Mouse (Mus musculus): ENCODE measurements around the gene Zbtb9. TPM values are rescaled to one million over a fixed set of nuclear protein-coding genes. Genes with fewer than 3 reads are reported as not detected.
"Not testable (repeated sequence)": the region's sequence is repeated elsewhere in the genome, so short reads cannot be mapped to it uniquely, and the experiment has no call there.

Zbtb9 gene
- polyA plus RNA-seq, 1 experiment from 2014 or later = 17.8 TPM

GRCm38 (mm10) chr17:26961572-26962240, 11.3 kb upstream of the Zbtb9 start:
- no peak overlapping the region for H3K4me3 ChIP-seq
- ATAC-seq (ENCODE audit: low read depth) = no peak
- H3K36me3 ChIP-seq = peaks cover 97% of the 10 kb centered on the region
- no peaks in the 10 kb centered on the region for H3K4me1 ChIP-seq (replicated peaks)
- no peak overlapping the region for H3K27ac ChIP-seq (replicated peaks)
- no peaks in the 10 kb centered on the region for H3K9me3 ChIP-seq
- H3K9ac ChIP-seq = no peak overlapping the region
- no peaks in the 10 kb centered on the region for H3K27me3 ChIP-seq
- no peak overlapping the region for H3K4me2 ChIP-seq
- WGBS = 87% methylated on average over 21 of the region's 21 CpGs

GRCm38 (mm10) chr17:26966993-26967392, 6.0 kb upstream of the Zbtb9 start:
- H3K9ac ChIP-seq = no peak overlapping the region
- no peaks in the 10 kb centered on the region for H3K27me3 ChIP-seq
- ATAC-seq (ENCODE audit: low read depth) = no peak
- no peaks in the 10 kb centered on the region for H3K9me3 ChIP-seq
- 89% methylated on average over 11 of the region's 11 CpGs for WGBS
- no peak overlapping the region for H3K27ac ChIP-seq (replicated peaks)
- H3K36me3 ChIP-seq = peaks cover 83% of the 10 kb centered on the region
- no peak overlapping the region for H3K4me3 ChIP-seq
- no peak overlapping the region for H3K4me2 ChIP-seq
- peaks cover 10% of the 10 kb centered on the region for H3K4me1 ChIP-seq (replicated peaks)

GRCm38 (mm10) chr17:26967477-26967876, 5.5 kb upstream of the Zbtb9 start:
- ATAC-seq (ENCODE audit: low read depth) = no peak
- no peaks in the 10 kb centered on the region for H3K27me3 ChIP-seq
- H3K9ac ChIP-seq = no peak overlapping the region
- H3K36me3 ChIP-seq = peaks cover 78% of the 10 kb centered on the region
- H3K4me3 ChIP-seq = no peak overlapping the region
- H3K9me3 ChIP-seq = no peaks in the 10 kb centered on the region
- no peak overlapping the region for H3K27ac ChIP-seq (replicated peaks)
- 90% methylated on average over 6 of the region's 6 CpGs for WGBS
- H3K4me2 ChIP-seq = no peak overlapping the region
- peaks cover 15% of the 10 kb centered on the region for H3K4me1 ChIP-seq (replicated peaks)

GRCm38 (mm10) chr17:26968200-26968611, 4.8 kb upstream of the Zbtb9 start:
- Histone ChIP-seq H3K9ac (no peak overlapping the region), H3K4me1 (replicated peaks) (peaks cover 15% of the 10 kb centered on the region), H3K36me3 (peaks cover 71% of the 10 kb centered on the region), H3K27ac (replicated peaks) (no peak overlapping the region), H3K4me2 (no peak overlapping the region), H3K4me3 (no peak overlapping the region), H3K27me3 (no peaks in the 10 kb centered on the region), H3K9me3 (no peaks in the 10 kb centered on the region)
- no peak for ATAC-seq (ENCODE audit: low read depth)
- WGBS = 74% methylated on average over 6 of the region's 6 CpGs

- ATAC-seq (ENCODE audit: low read depth) = no peak
- Histone ChIP-seq H3K4me1 (replicated peaks) (peaks cover 24% of the 10 kb centered on the region), H3K4me3 (no peak overlapping the region), H3K4me2 (no peak overlapping the region), H3K27me3 (no peaks in the 10 kb centered on the region), H3K9me3 (no peaks in the 10 kb centered on the region), H3K27ac (replicated peaks) (no peak overlapping the region), H3K9ac (no peak overlapping the region), H3K36me3 (peaks cover 63% of the 10 kb centered on the region)
- WGBS = 90% methylated on average over 6 of the region's 6 CpGs
Observed at GRCm38 (mm10) chr17:26969257-26969656, 3.7 kb upstream of the Zbtb9 start.

- no peak overlapping the region for H3K4me2 ChIP-seq
- H3K9me3 ChIP-seq = no peaks in the 10 kb centered on the region
- no peak for ATAC-seq (ENCODE audit: low read depth)
- 63% methylated on average over 12 of the region's 12 CpGs for WGBS
- no peak overlapping the region for H3K9ac ChIP-seq
- peaks cover 63% of the 10 kb centered on the region for H3K36me3 ChIP-seq
- H3K27me3 ChIP-seq = no peaks in the 10 kb centered on the region
- no peak overlapping the region for H3K4me3 ChIP-seq
- H3K27ac ChIP-seq (replicated peaks) = no peak overlapping the region
- peaks cover 34% of the 10 kb centered on the region for H3K4me1 ChIP-seq (replicated peaks)
Observed at GRCm38 (mm10) chr17:26970221-26970620, 2.7 kb upstream of the Zbtb9 start.

- Histone ChIP-seq H3K27ac (replicated peaks) (no peak overlapping the region), H3K9me3 (no peaks in the 10 kb centered on the region), H3K4me3 (peak overlapping the region; percentile 81), H3K36me3 (peaks cover 63% of the 10 kb centered on the region), H3K9ac (peak overlapping the region; percentile 83; the same call in 1 of the 2 replicates), H3K4me1 (replicated peaks) (peaks cover 45% of the 10 kb centered on the region), H3K27me3 (no peaks in the 10 kb centered on the region), H3K4me2 (peak overlapping the region; percentile 81)
- ATAC-seq (ENCODE audit: low read depth) = no peak
- 64% methylated on average over 8 of the region's 8 CpGs for WGBS
Observed at GRCm38 (mm10) chr17:26971247-26971905, 1.6 kb upstream of the Zbtb9 start.

GRCm38 (mm10) chr17:26972107-26972506, 860 bp upstream of the Zbtb9 start:
- Histone ChIP-seq H3K9me3 (no peaks in the 10 kb centered on the region), H3K4me2 (peak overlapping the region; percentile 81), H3K4me1 (replicated peaks) (peaks cover 53% of the 10 kb centered on the region), H3K27me3 (no peaks in the 10 kb centered on the region), H3K4me3 (peak overlapping the region; percentile 81), H3K36me3 (peaks cover 63% of the 10 kb centered on the region), H3K9ac (peak overlapping the region; percentile 83), H3K27ac (replicated peaks) (peak overlapping the region; percentile 85)
- WGBS = 7% methylated on average over 3 of the region's 3 CpGs
- ATAC-seq (ENCODE audit: low read depth) = no peak

- ATAC-seq (ENCODE audit: low read depth) = no peak
- peaks cover 62% of the 10 kb centered on the region for H3K36me3 ChIP-seq
- H3K4me1 ChIP-seq (replicated peaks) = peaks cover 54% of the 10 kb centered on the region
- H3K9ac ChIP-seq = peak overlapping the region; percentile 77; the same call in 1 of the 2 replicates
- no peak overlapping the region for H3K27ac ChIP-seq (replicated peaks)
- H3K4me3 ChIP-seq = peak overlapping the region; percentile 81; the same call in 1 of the 2 replicates
- H3K4me2 ChIP-seq = peak overlapping the region; percentile 83
- no peaks in the 10 kb centered on the region for H3K27me3 ChIP-seq
- no peaks in the 10 kb centered on the region for H3K9me3 ChIP-seq
- 94% methylated on average over 15 of the region's 15 CpGs for WGBS
Observed at GRCm38 (mm10) chr17:26974547-26974946, 1.6 kb downstream of the Zbtb9 start.

- H3K9me3 ChIP-seq = no peaks in the 10 kb centered on the region
- H3K36me3 ChIP-seq = peaks cover 66% of the 10 kb centered on the region
- no peak overlapping the region for H3K9ac ChIP-seq
- no peak for ATAC-seq (ENCODE audit: low read depth)
- no peak overlapping the region for H3K4me3 ChIP-seq
- H3K4me2 ChIP-seq = no peak overlapping the region
- H3K27me3 ChIP-seq = no peaks in the 10 kb centered on the region
- peaks cover 54% of the 10 kb centered on the region for H3K4me1 ChIP-seq (replicated peaks)
- no peak overlapping the region for H3K27ac ChIP-seq (replicated peaks)
Observed at GRCm38 (mm10) chr17:26975415-26975814, 2.4 kb downstream of the Zbtb9 start.

GRCm38 (mm10) chr17:26977354-26977753, 4.4 kb downstream of the Zbtb9 start:
- not testable (repeated sequence) for H3K27ac ChIP-seq (replicated peaks); H3K9me3 ChIP-seq; H3K4me3 ChIP-seq; ATAC-seq (ENCODE audit: low read depth); H3K27me3 ChIP-seq; H3K9ac ChIP-seq; H3K4me2 ChIP-seq
- Histone ChIP-seq H3K4me1 (replicated peaks) (peaks cover 41% of the 10 kb centered on the region), H3K36me3 (peaks cover 66% of the 10 kb centered on the region)
- 92% methylated on average over 6 of the region's 6 CpGs for WGBS

GRCm38 (mm10) chr17:26979426-26979825, 6.5 kb downstream of the Zbtb9 start:
- no peak overlapping the region for H3K9ac ChIP-seq
- peaks cover 63% of the 10 kb centered on the region for H3K36me3 ChIP-seq
- no peak overlapping the region for H3K27ac ChIP-seq (replicated peaks)
- peaks cover 29% of the 10 kb centered on the region for H3K4me1 ChIP-seq (replicated peaks)
- no peak for ATAC-seq (ENCODE audit: low read depth)
- no peak overlapping the region for H3K4me3 ChIP-seq
- H3K9me3 ChIP-seq = no peaks in the 10 kb centered on the region
- no peak overlapping the region for H3K4me2 ChIP-seq
- 81% methylated on average over 2 of the region's 2 CpGs for WGBS
- no peaks in the 10 kb centered on the region for H3K27me3 ChIP-seq

Data from neural tube, embryonic 13.5 days (tissue).